Mouse (Mus musculus) olfactory bulb, adult 2 months (tissue): ENCODE data around the gene Pbx3.

Experiments used
- CTCF ChIP-seq: fragments of 200-500 bp; IDR thresholded peaks from 2 replicates; pipeline ENCODE4 v1.5.1; 2012; ENCODE audit warnings: low read depth, mild to moderate bottlenecking, low read length, moderate library complexity; ENCODE audit not compliant: insufficient read depth
- POLR2A ChIP-seq: fragments of 200-500 bp; IDR thresholded peaks from 2 replicates; pipeline ENCODE4 v1.6.1; 2012; ENCODE audit warnings: mild to moderate bottlenecking, low read depth, low read length, moderate library complexity; ENCODE audit not compliant: insufficient read depth

- TF ChIP-seq CTCF (no peak), POLR2A (no peak)
Observed at GRCm38 (mm10) chr2:34221477-34221876, 151.5 kb downstream of the Pbx3 start.
